Mouse (Mus musculus): Measurements from ENCODE around the gene Coro2a.

DNA sequence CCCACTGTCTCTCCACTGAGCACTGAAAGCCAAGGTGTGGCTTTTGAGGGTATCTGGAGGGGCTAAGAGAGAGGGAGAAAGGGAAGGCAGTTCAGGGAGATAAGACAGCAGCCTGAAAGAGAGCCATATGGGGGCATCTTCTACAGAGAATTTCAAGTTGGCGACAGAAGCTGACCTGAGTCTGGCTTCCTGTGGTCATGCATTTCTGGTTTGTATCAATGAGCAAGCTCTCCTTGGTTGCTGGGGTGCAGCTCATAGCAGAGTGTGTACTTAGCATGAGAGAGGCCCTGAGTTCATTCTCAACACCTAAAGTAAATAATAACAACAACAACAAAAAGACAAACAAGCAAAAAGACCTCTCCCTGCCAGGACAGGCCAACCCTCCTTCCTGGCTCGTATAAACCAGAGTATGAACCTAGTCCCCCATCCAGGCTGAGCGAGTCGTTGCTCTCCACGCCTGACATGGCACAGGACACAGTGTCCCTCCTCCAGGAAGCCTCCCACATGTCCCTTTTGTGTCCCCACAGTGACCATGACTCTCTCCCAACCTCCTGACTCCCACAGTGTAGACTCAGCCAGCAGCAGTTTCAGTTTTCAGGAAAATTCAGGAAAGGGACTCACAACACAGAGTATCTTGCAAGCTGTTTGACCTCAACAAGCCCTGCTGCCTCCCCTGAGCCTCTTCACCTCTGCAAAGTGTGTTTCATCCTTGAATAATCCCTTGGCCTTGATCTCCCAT is 11.9 kb downstream of the Coro2a start:
- TF ChIP-seq CTCF (IDR thresholded peaks at IDR 0.05; ENCODE audit: borderline replicate concordance, extremely low read depth, insufficient read depth, insufficient read length) (no peak), POLR2A (IDR thresholded peaks at IDR 0.05; ENCODE audit: borderline replicate concordance, extremely low read depth, insufficient read depth, insufficient read length, poor library complexity, severe bottlenecking) (no peak)
